Mouse (Mus musculus) cerebellum, adult 11 months (tissue): ENCODE measurements around the gene Rex1bd.

Experiments
- DNase-seq: peaks from one replicate; pipeline ENCODE4 v3.0.0; 2022

Gene Rex1bd

GRCm38 (mm10) chr8:70501820-70502529, 4.6 kb downstream of the Rex1bd start:
- DNase-seq = no peak

DNA sequence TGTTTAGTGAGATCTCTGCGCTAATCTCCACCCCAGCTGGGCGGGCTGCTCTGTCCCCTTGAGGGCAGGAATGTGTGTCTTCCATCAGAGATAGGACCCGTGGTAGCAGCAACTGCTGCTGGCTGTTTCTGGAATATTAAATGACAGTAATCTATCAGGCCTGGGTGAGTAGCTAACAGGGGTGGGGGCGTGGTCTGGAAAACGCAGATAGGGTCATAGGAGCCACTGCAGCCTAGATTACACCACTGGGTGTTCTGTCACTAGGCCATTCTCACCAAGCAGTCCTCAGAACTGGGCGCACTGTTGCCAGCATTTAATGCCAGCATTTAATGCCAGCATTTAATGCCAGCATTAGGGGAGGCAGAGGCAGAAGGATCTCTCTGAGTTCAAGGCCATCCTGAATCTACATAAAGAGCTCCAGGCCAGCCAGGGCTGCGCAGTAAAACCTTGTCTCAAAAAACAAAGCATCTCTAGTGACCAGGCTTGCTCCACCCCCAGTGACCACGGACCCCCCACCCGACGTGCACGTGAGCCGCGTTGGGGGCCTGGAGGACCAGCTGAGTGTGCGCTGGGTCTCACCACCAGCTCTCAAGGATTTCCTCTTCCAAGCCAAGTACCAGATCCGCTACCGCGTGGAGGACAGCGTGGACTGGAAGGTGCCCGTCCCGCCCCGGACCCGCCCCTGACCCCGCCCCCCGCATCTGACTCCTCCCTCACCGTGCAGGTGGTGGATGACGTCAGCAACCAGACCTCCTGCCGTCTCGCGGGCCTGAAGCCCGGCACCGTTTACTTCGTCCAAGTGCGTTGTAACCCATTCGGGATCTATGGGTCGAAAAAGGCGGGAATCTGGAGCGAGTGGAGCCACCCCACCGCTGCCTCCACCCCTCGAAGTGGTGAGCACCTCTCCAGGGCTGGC, 5.9 kb downstream of the Rex1bd start:
- DNase-seq = no peak

DNA sequence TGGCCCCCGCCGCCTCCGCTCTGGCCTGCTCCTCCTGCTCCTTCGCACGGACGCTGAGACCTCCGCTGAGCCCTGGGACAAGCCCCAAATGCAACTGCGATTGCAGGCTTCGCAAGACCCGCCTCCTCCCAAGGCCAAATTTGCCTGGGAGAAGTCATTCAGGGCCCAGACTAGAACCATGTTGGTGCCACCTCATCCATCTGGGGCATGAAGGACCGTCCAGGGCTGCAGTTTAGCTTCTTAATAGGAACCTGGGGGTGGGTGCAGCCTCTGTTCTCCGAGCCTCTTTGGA, 10.8 kb downstream of the Rex1bd start:
- no peak for DNase-seq

DNA sequence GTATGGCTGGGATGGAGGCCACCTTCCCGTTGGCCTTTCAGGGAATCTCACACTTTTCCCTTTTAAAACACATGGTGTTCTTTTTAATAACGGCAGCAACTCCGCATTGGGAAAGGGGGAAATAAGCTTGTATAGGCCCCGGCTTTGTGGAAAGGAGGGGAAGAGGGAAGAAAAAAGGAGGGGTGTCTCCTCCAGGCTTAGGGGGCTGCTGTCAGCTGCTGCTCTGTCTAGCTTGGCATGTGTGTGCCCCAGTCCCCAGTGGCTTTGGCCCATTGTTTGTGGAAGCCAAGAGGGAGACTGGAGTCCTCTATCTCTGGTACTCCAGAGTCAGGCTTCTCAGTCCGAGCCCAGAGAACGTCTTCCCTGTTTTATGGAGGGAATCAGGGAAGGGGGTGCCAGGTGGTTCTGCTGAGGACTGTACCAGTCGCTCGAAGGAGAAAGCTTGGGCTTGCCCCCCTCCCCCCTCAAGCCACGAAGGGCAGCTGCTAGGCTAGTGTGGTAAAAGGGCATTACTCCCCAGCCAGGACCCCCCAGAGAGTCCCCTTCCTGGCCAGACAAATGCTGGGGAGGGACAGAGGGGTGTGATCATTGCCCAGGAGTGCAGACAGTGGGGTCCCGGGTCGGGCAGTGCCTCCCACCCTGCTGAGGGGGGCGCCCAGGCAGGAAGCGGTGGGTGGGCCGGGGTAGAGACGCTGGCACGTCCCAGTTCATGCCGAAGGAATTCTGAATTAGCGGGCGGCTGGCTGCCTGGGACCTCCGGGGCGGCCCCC, 11.4 kb downstream of the Rex1bd start:
- no peak for DNase-seq

- no peak for DNase-seq
Measured at GRCm38 (mm10) chr8:70494416-70494945, 12.1 kb downstream of the Rex1bd start.

DNA sequence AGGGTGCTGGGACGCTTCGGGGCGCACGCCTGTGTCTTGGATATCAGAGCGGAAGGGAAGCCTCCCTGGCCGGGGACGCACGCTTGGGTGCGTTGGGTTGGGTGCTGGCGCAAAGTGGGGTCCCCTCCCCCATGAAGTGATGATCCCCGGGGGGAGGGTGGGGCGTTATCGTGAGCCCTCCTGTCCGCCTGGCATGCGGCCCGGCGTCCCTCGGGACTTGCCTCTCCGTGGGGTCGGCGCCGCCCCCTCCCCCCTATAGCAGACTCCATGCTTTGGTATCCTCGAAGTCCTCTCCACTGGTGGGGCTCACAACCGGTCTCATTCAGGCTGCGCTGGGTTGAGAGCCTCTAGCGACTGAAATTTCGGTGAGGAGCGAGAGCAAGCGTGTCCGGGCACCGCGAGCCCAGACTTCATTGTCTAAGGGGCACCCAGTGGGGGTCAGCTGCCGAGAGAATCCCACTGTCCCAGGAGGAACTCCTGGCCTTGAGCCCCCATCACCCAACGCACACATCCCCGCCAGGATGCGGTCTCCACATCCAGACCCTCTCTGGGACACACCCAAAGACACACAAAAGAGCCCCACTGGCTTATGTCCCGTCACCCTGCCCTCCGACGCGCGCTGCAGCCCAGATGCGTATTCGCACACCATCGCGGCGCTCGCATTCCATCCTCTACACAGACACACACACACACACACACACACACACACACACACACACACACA, 12.7 kb downstream of the Rex1bd start:
- no peak for DNase-seq

GRCm38 (mm10) chr8:70492664-70493640, 13.6 kb downstream of the Rex1bd start, which contains the start of gene Crlf1:
Crlf1 (plus strand) TSS chr8:70493158.
- DNase-seq = no peak

DNA sequence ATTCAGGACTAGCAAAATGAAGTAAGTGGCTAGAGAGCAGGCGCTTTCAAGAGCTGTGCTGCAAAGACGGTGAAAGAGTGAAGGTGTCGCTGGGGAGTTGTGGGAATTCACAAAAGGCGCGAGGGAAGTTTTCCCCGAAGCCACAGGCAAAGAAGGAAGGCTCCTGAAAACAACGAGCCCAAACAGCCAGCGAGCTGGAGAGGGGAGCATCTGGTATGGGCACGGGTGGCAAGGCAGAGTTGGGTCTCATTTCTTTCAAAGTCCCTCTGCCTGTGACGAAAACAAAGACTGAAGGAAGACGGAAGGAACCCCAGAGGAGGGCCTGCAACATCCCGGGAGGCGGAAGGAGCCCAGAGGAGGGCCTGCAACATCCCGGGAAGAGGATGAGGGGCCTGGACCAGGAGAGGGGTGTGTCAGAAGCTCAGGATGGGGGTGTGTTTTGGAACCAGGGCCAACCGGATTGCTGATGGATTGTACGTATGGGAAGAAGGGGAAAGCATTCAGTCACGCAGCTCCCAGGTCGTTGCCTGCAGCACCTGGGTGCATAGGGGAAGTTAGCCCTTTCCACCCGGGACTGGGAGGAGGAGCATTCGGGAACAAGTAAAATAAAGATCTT, 15.6 kb downstream of the Rex1bd start:
- DNase-seq = no peak

- no peak for DNase-seq
Measured at GRCm38 (mm10) chr8:70490061-70490879, 16.3 kb downstream of the Rex1bd start.

GRCm38 (mm10) chr8:70489576-70489975, 17.0 kb downstream of the Rex1bd start:
- no peak for DNase-seq

DNA sequence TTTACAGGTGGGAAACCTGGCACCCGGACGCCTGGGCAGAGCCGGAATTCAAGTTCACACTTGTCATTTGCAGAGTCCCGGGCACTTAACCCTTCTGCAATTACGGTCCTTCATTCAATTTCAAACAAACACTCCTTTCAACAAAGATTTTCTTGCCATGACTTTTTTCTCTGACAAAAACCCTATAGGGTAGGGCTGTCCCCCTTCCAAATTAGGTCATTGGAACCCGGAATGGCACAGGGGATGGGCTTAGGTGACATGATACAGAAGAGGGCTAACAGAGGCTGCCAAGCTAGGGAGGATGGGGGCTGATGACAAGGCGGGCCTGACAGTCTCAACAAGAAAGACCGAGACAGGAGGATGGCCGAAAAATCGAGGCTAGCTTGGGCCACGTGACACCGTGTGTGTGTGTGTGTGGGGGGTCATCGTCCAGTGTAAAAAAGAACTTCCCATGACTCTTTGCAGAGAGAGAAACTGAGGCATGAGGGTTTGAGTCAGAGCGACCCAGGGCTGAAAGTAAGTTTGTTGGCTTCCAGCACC, 17.6 kb downstream of the Rex1bd start:
- no peak for DNase-seq

GRCm38 (mm10) chr8:70487993-70488796, 18.4 kb downstream of the Rex1bd start:
- DNase-seq = no peak

DNA sequence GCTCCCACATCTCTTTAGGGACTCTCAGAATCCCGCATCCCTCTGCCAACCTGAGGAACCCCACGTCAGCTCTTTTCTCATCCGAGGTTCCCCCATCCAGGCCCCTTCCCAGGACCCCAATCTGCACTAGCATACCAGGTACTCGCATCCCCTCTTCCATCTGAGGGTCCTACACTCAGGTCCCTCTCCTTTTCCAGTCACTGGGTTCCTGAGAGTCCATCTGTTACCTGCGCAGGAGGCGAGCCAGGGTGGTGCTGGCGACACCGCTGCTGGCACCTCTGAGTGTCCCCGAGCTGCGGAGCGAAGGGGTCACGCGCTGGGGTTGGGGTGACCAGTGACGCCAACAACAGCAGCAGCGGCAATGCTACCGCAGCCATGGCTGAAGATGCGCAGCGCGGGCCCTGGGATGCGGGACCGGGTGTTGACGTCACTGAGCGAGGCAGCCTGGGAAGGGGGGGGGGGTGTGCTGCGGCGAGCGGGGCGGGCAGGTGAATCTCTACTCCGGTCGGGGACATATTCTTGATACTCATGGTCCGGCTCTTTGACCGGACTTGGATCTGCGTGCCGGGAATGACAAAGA, 19.5 kb downstream of the Rex1bd start, which contains the start of gene Tmem59l:
Gene Tmem59l (minus strand): TSS at position 418 of the 580 bp plus-strand sequence.
- peak; percentile 73 for DNase-seq

DNA sequence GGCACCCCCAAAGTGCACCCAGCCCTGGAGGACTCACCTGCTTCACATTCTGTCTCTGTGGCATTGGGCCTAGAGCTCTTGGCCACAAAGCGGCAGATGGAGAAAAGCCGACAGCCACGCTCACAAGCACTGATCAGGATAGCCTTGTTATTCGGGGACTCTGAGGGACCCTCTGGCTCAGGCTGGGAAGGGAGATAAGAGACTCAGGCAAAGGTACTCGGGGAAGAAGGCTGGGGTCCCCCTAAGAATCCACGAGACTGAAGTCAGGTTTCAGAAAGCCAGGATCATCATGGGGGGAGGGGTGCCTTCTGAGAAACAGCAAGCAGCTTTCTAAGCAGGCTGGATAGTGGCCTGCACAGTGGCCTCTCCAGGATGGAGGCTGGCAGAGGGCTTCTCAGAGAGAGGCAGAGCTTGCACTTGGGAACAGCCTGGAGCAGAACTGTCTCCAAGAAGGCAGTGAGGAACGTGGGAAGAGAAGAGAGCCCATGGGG, 20.3 kb downstream of the Rex1bd start:
- peak; percentile 64 for DNase-seq

GRCm38 (mm10) chr8:70482943-70483342, 23.6 kb downstream of the Rex1bd start:
- DNase-seq = no peak

DNA sequence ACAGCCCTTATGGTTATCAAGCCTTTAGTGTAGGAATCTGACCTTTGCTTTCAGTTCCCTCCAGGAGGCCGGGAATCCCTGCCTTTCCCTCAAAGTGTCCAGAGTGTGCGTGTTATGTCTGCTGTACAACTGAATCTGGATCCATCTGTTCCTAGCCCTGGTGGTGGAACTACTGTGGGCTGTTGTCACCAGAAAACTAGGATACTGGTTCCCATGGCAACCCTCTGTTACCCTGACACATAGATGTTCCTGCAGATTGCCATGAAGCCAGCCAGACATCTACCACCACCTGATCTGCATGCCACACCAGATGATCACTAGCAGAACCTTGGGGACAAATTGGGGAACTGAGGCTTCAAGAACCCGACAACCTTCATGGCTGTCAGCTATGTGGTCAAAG, 24.6 kb downstream of the Rex1bd start:
- DNase-seq = no peak

DNA sequence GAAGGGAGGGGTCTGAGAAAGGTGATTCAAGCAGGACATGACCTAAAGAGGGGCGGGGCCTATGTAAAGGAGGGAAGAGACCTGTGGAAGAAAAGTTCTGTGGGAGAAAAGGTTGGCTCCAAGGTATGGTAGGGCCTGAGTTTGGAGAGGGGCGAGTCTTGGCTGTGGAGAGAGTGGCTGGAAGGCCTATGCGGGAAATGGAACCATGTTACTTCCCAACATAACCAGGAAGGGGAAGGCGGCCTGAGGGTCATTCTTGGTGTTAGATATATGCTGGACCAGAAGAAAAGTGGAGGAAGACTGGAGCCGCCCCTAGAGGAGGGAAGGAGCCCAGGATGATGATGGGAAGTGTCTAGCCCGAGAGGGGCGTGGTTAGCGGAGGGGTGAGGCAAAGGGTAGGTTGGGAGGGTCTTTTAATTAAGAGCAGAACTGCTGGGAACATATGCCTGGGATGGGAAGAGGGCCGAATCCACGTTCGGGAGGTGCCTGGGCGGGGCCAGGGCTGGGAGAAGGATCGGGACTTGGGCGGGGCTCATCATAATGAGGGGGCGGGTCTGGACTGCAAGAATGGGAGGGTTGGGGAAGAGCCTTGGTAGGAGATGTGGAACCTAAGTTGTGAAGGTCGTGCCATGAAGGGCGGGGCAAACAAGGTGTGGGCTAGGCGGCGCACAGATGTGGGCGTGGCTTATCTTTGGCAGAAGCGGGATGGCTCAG, 29.1 kb downstream of the Rex1bd start:
- peak; percentile 55 for DNase-seq
